Mouse (Mus musculus): ENCODE measurements at regions not wholly inside any gene's neighbourhood (a gene's known extent, or its start where the extent isn't known, plus 50 kb on each side); places are given as distances from the start of the nearest gene placed in this dataset.

- no peak overlapping the region for H3K9ac ChIP-seq
- 86% methylated on average over 3 of the region's 3 CpGs for WGBS
- ATAC-seq = no peak
- H3K9me3 ChIP-seq = no peaks in the 10 kb centered on the region
- no peak overlapping the region for H3K27ac ChIP-seq
- H3K4me1 ChIP-seq (replicated peaks) = no peaks in the 10 kb centered on the region
- H3K4me3 ChIP-seq (replicated peaks) = no peak overlapping the region
- no peaks in the 10 kb centered on the region for H3K27me3 ChIP-seq (replicated peaks)
- H3K4me2 ChIP-seq (replicated peaks) = no peak overlapping the region
- H3K36me3 ChIP-seq = no peaks in the 10 kb centered on the region
These were observed 241.4 kb downstream of the Ankrd50 start for GRCm38 (mm10) chr3:38243209-38243608.

GRCm38 (mm10) chr3:38237616-38238015, 247.0 kb downstream of the Ankrd50 start:
- no peaks in the 10 kb centered on the region for H3K9me3 ChIP-seq
- no peak overlapping the region for H3K4me3 ChIP-seq (replicated peaks)
- WGBS = 67% methylated on average over 2 of the region's 2 CpGs
- H3K9ac ChIP-seq = no peak overlapping the region
- no peaks in the 10 kb centered on the region for H3K36me3 ChIP-seq
- H3K27me3 ChIP-seq (replicated peaks) = no peaks in the 10 kb centered on the region
- ATAC-seq = no peak
- no peak overlapping the region for H3K4me2 ChIP-seq (replicated peaks)
- peaks cover 6% of the 10 kb centered on the region; the same call in 1 of the 2 replicates for H3K4me1 ChIP-seq (replicated peaks)
- no peak overlapping the region for H3K27ac ChIP-seq

- H3K4me3 ChIP-seq (replicated peaks) = no peak overlapping the region
- ATAC-seq = no peak
- no peaks in the 10 kb centered on the region for H3K36me3 ChIP-seq
- WGBS = 71% methylated on average over 9 of the region's 9 CpGs
- no peak overlapping the region for H3K9ac ChIP-seq
- no peak overlapping the region for H3K4me2 ChIP-seq (replicated peaks)
- no peaks in the 10 kb centered on the region for H3K27me3 ChIP-seq (replicated peaks)
- H3K9me3 ChIP-seq = no peaks in the 10 kb centered on the region
- H3K4me1 ChIP-seq (replicated peaks) = peaks cover 14% of the 10 kb centered on the region
- H3K27ac ChIP-seq = no peak overlapping the region
These were observed 248.9 kb downstream of the Ankrd50 start for GRCm38 (mm10) chr3:38235736-38236083.

- Histone ChIP-seq H3K9ac (no peak overlapping the region), H3K27ac (no peak overlapping the region), H3K9me3 (no peaks in the 10 kb centered on the region), H3K27me3 (replicated peaks) (no peaks in the 10 kb centered on the region), H3K4me2 (replicated peaks) (no peak overlapping the region), H3K4me3 (replicated peaks) (no peak overlapping the region), H3K36me3 (no peaks in the 10 kb centered on the region), H3K4me1 (replicated peaks) (peaks cover 14% of the 10 kb centered on the region)
- WGBS = 69% methylated on average over 18 of the region's 18 CpGs
- no peak for ATAC-seq
These were observed 249.5 kb downstream of the Ankrd50 start for GRCm38 (mm10) chr3:38235033-38235735.

GRCm38 (mm10) chr3:38234534-38234933, 250.1 kb downstream of the Ankrd50 start:
- Histone ChIP-seq H3K9ac (no peak overlapping the region), H3K4me3 (replicated peaks) (no peak overlapping the region), H3K36me3 (no peaks in the 10 kb centered on the region), H3K27me3 (replicated peaks) (no peaks in the 10 kb centered on the region), H3K4me1 (replicated peaks) (peaks cover 17% of the 10 kb centered on the region), H3K9me3 (no peaks in the 10 kb centered on the region), H3K27ac (no peak overlapping the region), H3K4me2 (replicated peaks) (no peak overlapping the region)
- WGBS = 46% methylated on average over 4 of the region's 4 CpGs
- no peak for ATAC-seq

- Histone ChIP-seq H3K27ac (no peak overlapping the region), H3K9ac (no peak overlapping the region), H3K36me3 (no peaks in the 10 kb centered on the region), H3K4me2 (replicated peaks) (no peak overlapping the region), H3K27me3 (replicated peaks) (no peaks in the 10 kb centered on the region), H3K4me1 (replicated peaks) (peaks cover 18% of the 10 kb centered on the region), H3K4me3 (replicated peaks) (no peak overlapping the region), H3K9me3 (no peaks in the 10 kb centered on the region)
- 35% methylated on average over 2 of the region's 2 CpGs for WGBS
- ATAC-seq = no peak; the same call in 1 of the 2 replicates
These were observed 250.6 kb downstream of the Ankrd50 start for GRCm38 (mm10) chr3:38234006-38234405.

- 88% methylated on average over 3 of the region's 3 CpGs for WGBS
- Histone ChIP-seq H3K4me1 (replicated peaks) (peaks cover 19% of the 10 kb centered on the region), H3K9me3 (no peaks in the 10 kb centered on the region), H3K9ac (no peak overlapping the region), H3K27me3 (replicated peaks) (no peaks in the 10 kb centered on the region), H3K27ac (no peak overlapping the region; the same call in 1 of the 2 replicates), H3K4me2 (replicated peaks) (no peak overlapping the region), H3K36me3 (no peaks in the 10 kb centered on the region), H3K4me3 (replicated peaks) (no peak overlapping the region)
- no peak for ATAC-seq
These were observed 251.6 kb downstream of the Ankrd50 start for GRCm38 (mm10) chr3:38233091-38233490.

GRCm38 (mm10) chr3:38232111-38233076, 252.2 kb downstream of the Ankrd50 start:
- Histone ChIP-seq H3K4me2 (replicated peaks) (0 out of 2 replicates have a peak overlapping the region, but pooled peaks have one; percentile 17), H3K4me3 (replicated peaks) (no peak overlapping the region), H3K9ac (no peak overlapping the region), H3K27me3 (replicated peaks) (no peaks in the 10 kb centered on the region), H3K36me3 (no peaks in the 10 kb centered on the region), H3K9me3 (no peaks in the 10 kb centered on the region), H3K4me1 (replicated peaks) (peaks cover 20% of the 10 kb centered on the region), H3K27ac (no peak overlapping the region)
- WGBS = 50% methylated on average over 15 of the region's 15 CpGs
- peak; percentile 73 for ATAC-seq

- Histone ChIP-seq H3K27ac (no peak overlapping the region), H3K4me2 (replicated peaks) (no peak overlapping the region), H3K9me3 (no peaks in the 10 kb centered on the region), H3K9ac (no peak overlapping the region), H3K36me3 (no peaks in the 10 kb centered on the region), H3K4me3 (replicated peaks) (no peak overlapping the region), H3K27me3 (replicated peaks) (no peaks in the 10 kb centered on the region), H3K4me1 (replicated peaks) (peaks cover 20% of the 10 kb centered on the region)
- ATAC-seq = no peak
- 80% methylated on average over 3 of the region's 3 CpGs for WGBS
These were observed 253.1 kb downstream of the Ankrd50 start for GRCm38 (mm10) chr3:38231506-38231905.

GRCm38 (mm10) chr3:38230796-38231195, 253.8 kb downstream of the Ankrd50 start:
- no peak for ATAC-seq
- WGBS = 82% methylated on average over 6 of the region's 6 CpGs

GRCm38 (mm10) chr3:38229686-38230085, 255.0 kb downstream of the Ankrd50 start:
- Histone ChIP-seq H3K4me2 (replicated peaks) (no peak overlapping the region), H3K27ac (peak overlapping the region; percentile 15; the same call in 1 of the 2 replicates), H3K9me3 (no peaks in the 10 kb centered on the region), H3K36me3 (no peaks in the 10 kb centered on the region), H3K4me3 (replicated peaks) (no peak overlapping the region), H3K27me3 (replicated peaks) (no peaks in the 10 kb centered on the region), H3K9ac (no peak overlapping the region), H3K4me1 (replicated peaks) (peaks cover 20% of the 10 kb centered on the region)
- no peak for ATAC-seq
- WGBS = 65% methylated on average over 5 of the region's 5 CpGs

More at GRCm38 (mm10) chr3:38230796-38231195, 253.8 kb downstream of the Ankrd50 start:
- Histone ChIP-seq H3K27me3 (replicated peaks) (no peaks in the 10 kb centered on the region), H3K27ac (no peak overlapping the region), H3K4me2 (replicated peaks) (no peak overlapping the region), H3K4me1 (replicated peaks) (peaks cover 20% of the 10 kb centered on the region), H3K4me3 (replicated peaks) (no peak overlapping the region), H3K36me3 (no peaks in the 10 kb centered on the region), H3K9me3 (no peaks in the 10 kb centered on the region), H3K9ac (no peak overlapping the region)

- Histone ChIP-seq H3K4me2 (replicated peaks) (no peak overlapping the region), H3K27me3 (replicated peaks) (no peaks in the 10 kb centered on the region), H3K9me3 (no peaks in the 10 kb centered on the region), H3K27ac (no peak overlapping the region), H3K4me1 (replicated peaks) (peaks cover 20% of the 10 kb centered on the region), H3K9ac (no peak overlapping the region), H3K36me3 (no peaks in the 10 kb centered on the region), H3K4me3 (replicated peaks) (no peak overlapping the region)
- WGBS = 35% methylated on average over 10 of the region's 10 CpGs
- ATAC-seq = no peak
These were observed 255.6 kb downstream of the Ankrd50 start for GRCm38 (mm10) chr3:38229051-38229450.
